ENCODE assay signal across 10 mouse cellular contexts in the genomic region with DNA sequence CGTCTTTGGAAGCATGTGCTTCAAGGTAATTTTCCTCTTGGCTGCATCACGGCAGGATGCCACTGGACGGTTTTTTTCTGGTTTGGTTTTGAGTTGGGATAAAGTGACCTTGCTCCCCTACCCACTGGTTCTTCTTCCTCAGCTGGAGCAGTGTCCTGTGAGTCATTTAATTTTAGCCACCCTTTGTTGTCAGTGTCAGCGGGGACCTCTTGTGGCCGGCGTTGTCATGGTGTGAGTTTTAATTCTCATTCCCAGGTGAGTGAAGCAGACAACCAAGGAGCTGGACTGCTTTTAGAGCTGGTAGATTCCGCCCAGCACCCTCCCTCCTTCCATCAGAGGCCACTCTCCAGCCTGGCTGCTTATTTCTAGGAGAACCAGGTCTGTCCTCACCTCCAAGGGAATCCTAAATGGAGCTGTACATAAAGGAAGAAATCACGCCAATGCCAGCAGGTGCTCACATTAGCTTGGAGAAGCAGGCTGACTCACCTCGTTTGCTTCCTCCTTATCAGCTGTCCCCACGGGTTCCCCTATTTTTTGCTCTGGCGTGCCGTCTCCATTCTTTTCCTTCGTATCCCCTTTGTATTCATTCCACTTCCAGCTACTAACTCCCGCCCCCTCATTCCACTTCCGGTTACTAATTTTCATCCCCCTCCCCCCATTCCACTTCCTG.
DNase-seq lines count a peak whose midpoint lies in the region; ATAC-seq and TF ChIP-seq lines count a peak whose summit lies in the region.
"Had no signal": no experiment of that assay in that cellular context is flagged by ENCODE, and none has a peak within 500 bp of the region (broad histone marks: within the 10 kb centered on the region; RNA-seq: fewer than 3 reads in every experiment).

No protein-coding gene starts in this region.

- no peak overlapping the region for H3K4me3 ChIP-seq in hindbrain, postnatal 0 days (ENCODE audit: low read length)
- no peak overlapping the region for H3K4me3 ChIP-seq in hindbrain, embryonic 10.5 days
- H3K4me3 ChIP-seq: heart, embryonic 13.5 days; limb, embryonic 12.5 days had no signal

- no peak; the same call in 1 of the 2 replicates for ATAC-seq in hindbrain, postnatal 0 days

- H3K27ac ChIP-seq in hindbrain, postnatal 0 days, result 0 out of 2 replicates have a peak overlapping the region, but pooled peaks have one; percentile 45
- no peak overlapping the region for H3K27ac ChIP-seq in hindbrain, embryonic 10.5 days
- H3K27ac ChIP-seq: heart, embryonic 13.5 days; limb, embryonic 12.5 days had no signal

- H3K27me3 ChIP-seq in hindbrain, postnatal 0 days (ENCODE audit: insufficient read depth, low read length), result no peaks in the 10 kb centered on the region
- no peaks in the 10 kb centered on the region for H3K27me3 ChIP-seq in hindbrain, embryonic 10.5 days (ENCODE audit: insufficient read depth, poor library complexity, severe bottlenecking)
- H3K27me3 ChIP-seq: heart, embryonic 13.5 days; limb, embryonic 12.5 days had no signal

- no peaks in the 10 kb centered on the region for H3K36me3 ChIP-seq in hindbrain, postnatal 0 days (ENCODE audit: insufficient read depth, low read length)
- H3K36me3 ChIP-seq in hindbrain, embryonic 10.5 days, result peaks cover 13% of the 10 kb centered on the region; the same call in 1 of the 2 replicates
- H3K36me3 ChIP-seq: limb, embryonic 12.5 days had no signal

- WGBS in hindbrain, postnatal 0 days, result 44% methylated on average over 15 of the region's 15 CpGs
- 59% methylated on average over 15 of the region's 15 CpGs for WGBS in hindbrain, embryonic 10.5 days

- no peaks in the 10 kb centered on the region for H3K9me3 ChIP-seq in hindbrain, postnatal 0 days (ENCODE audit: low read length)
- peaks cover 6% of the 10 kb centered on the region for H3K9me3 ChIP-seq in hindbrain, embryonic 10.5 days

- TF ChIP-seq CTCF in hindbrain, postnatal 0 days (IDR thresholded peaks at IDR 0.05; ENCODE audit: low read depth), result peak; percentile 49

- DNase-seq in hindbrain, postnatal 0 days (ENCODE audit: low spot score), result no peak
- no peak for DNase-seq in hindbrain, embryonic 10.5 days (ENCODE audit: low spot score)
- peak; percentile 17 for DNase-seq in 3T3-L1 (ENCODE audit: low read depth, low spot score)
- peak; percentile 59 for DNase-seq in MN1 (ENCODE audit: low spot score)
- DNase-seq in cerebellum, postnatal 10 days, result peak; percentile 53 to 64
- no peak for DNase-seq in c-Kit-positive CD71-positive TER-119-positive erythroid progenitor cells, embryonic 14.5 days (ENCODE audit: low spot score)
- no peak for DNase-seq in natural killer cell, adult 2 months (ENCODE audit: low spot score in 2 of 2)
- no peak for DNase-seq in ovary, postnatal 10 days (ENCODE audit: low spot score)

- H3K4me2 ChIP-seq in hindbrain, postnatal 0 days (ENCODE audit: low read depth, low read length), result 0 out of 2 replicates have a peak overlapping the region, but pooled peaks have one; percentile 23
- H3K4me2 ChIP-seq: heart, embryonic 13.5 days; limb, embryonic 12.5 days had no signal

- peaks cover 7% of the 10 kb centered on the region; the same call in 1 of the 2 replicates for H3K4me1 ChIP-seq in hindbrain, postnatal 0 days (ENCODE audit: insufficient read depth, low read length)
- H3K4me1 ChIP-seq in hindbrain, embryonic 10.5 days (replicated peaks), result peaks cover 16% of the 10 kb centered on the region
- H3K4me1 ChIP-seq: limb, embryonic 12.5 days had no signal

- H3K9ac ChIP-seq in hindbrain, postnatal 0 days (replicated peaks; ENCODE audit: low read length), result no peak overlapping the region
- H3K9ac ChIP-seq: heart, embryonic 13.5 days; limb, embryonic 12.5 days had no signal

Comparison
In these comparisons a context has a peak if more than half of its experiments do, and no peak if none do; other contexts are left out.
1. DNase-seq: peak in 3T3-L1 (single experiment), MN1 (single experiment) and cerebellum, postnatal 10 days (2 of 2); none in hindbrain, postnatal 0 days (single experiment), hindbrain, embryonic 10.5 days (single experiment), c-Kit-positive CD71-positive TER-119-positive erythroid progenitor cells, embryonic 14.5 days (single experiment), natural killer cell, adult 2 months (0 of 2) and ovary, postnatal 10 days (single experiment).